Mouse (Mus musculus): Measurements from ENCODE around the gene Drc3.

GRCm38 (mm10) chr11:60387944-60388343, 34.8 kb downstream of the Drc3 start:
- TF ChIP-seq FLI1 (IDR thresholded peaks at IDR 0.05; ENCODE audit: low read length) (no peak), GATA1 (IDR thresholded peaks at IDR 0.05; ENCODE audit: borderline replicate concordance, low read length) (no peak)
